Mouse (Mus musculus) heart, postnatal 0 days (tissue): ENCODE measurements at regions not wholly inside any gene's neighbourhood (a gene's known extent, or its start where the extent isn't known, plus 50 kb on each side); places are given as distances from the start of the nearest gene placed in this dataset.

Source experiments
- CTCF ChIP-seq: IDR thresholded peaks from 2 replicates; pipeline ENCODE4 v1.5.1; 2016; ENCODE audit warnings: antibody characterized with exemption, control low read depth, low read depth
- EP300 ChIP-seq: IDR thresholded peaks from 2 replicates; pipeline ENCODE4 v1.6.1; 2016; ENCODE audit warnings: antibody characterized with exemption, low read depth

GRCm38 (mm10) chr1:89268806-89269205 is 185.8 kb upstream of the Agap1 start:
- no peak for TF ChIP-seq CTCF
- no peak for TF ChIP-seq EP300
